Mouse (Mus musculus): Measurements from ENCODE around the gene Def8. TPM values are rescaled to one million over a fixed set of nuclear protein-coding genes. Genes with fewer than 3 reads are reported as not detected.
"Not testable (repeated sequence)": the region's sequence is repeated elsewhere in the genome, so short reads cannot be mapped to it uniquely, and the experiment has no call there.

Def8 gene
- total and polyA plus RNA-seq, 3 experiments = 17.9 to 22.4 (median 19.9) TPM

DNA sequence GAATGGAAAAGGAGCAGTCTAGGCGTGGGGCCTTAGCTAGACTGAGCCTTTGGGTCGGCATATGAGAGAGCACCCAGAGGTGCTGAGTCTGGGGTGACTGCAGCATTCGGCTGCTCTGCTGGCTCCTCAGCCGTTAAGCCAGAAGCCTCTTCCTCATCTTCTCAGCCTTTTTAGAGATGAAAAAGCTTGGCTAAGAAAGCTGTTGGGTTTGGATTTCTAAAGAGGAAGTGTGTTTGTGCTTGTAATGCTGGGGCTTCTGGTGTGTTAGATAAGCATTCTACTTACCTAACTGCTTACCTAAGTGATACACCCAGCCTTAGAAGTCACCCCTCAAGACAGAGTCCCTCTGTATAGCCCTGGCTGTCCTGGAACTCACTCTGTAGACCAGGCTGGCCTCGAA, 27.5 kb downstream of the Def8 start:
- TF ChIP-seq E2F4 (IDR thresholded peaks at IDR 0.05; ENCODE audit: insufficient replicate concordance, low read depth, low read length) (no peak), MAFK (IDR thresholded peaks at IDR 0.05; ENCODE audit: insufficient replicate concordance, low read length) (no peak), CTCF (conservative IDR thresholded peaks at IDR 0.05 in 1 of 2, IDR thresholded peaks at IDR 0.05 in 1 of 2; ENCODE audit: low read depth in 2 of 2, low read length in 2 of 2) (no peak)
- peaks cover 23 to 75% of the 10 kb centered on the region in 2 experiments for H3K36me3 ChIP-seq (replicated peaks in 1 of 2; ENCODE audit: control insufficient read depth in 1 of 2, insufficient read depth in 1 of 2, low read length in 1 of 2)
- no peaks in the 10 kb centered on the region for H3K79me2 ChIP-seq (replicated peaks; ENCODE audit: control insufficient read depth, extremely low read depth, insufficient read depth, poor library complexity, severe bottlenecking)
- no peak overlapping the region for H3K4me3 ChIP-seq (replicated peaks in 1 of 3; ENCODE audit: low read depth in 2 of 3, low read length in 2 of 3, poor library complexity in 1 of 3)
- H3K4me1 ChIP-seq (ENCODE audit: control insufficient read depth in 1 of 2, insufficient read depth in 2 of 2) = peaks cover 3% of the 10 kb centered on the region in 2 experiments; a peak in 2 of 4 replicates
- dilution Hi-C loops (cut with MboI; ENCODE audit: extremely low pct_ligation_motif_present, extremely low pct_unique_long_range_greater_than_20kb, low sequenced_read_pairs) = no loop called here
- no peaks in the 10 kb centered on the region for H3K9me3 ChIP-seq (replicated peaks; ENCODE audit: low read length)
- no peak overlapping the region for H3K27ac ChIP-seq (ENCODE audit: insufficient read depth, low read depth)
- no peak overlapping the region for H3K4me2 ChIP-seq (ENCODE audit: insufficient read depth, low read depth, poor library complexity, severe bottlenecking)
- no peak overlapping the region for H3K9ac ChIP-seq (ENCODE audit: insufficient read depth, low read depth)
- H3K27me3 ChIP-seq (replicated peaks) = no peaks in the 10 kb centered on the region
- in situ Hi-C loops (cut with MboI; ENCODE audit: low pct_ligation_motif_present, low pct_unique_long_range_greater_than_20kb, low sequenced_read_pairs) = no loop called here
- DNase-seq (ENCODE audit: extremely low read depth) = no peak

DNA sequence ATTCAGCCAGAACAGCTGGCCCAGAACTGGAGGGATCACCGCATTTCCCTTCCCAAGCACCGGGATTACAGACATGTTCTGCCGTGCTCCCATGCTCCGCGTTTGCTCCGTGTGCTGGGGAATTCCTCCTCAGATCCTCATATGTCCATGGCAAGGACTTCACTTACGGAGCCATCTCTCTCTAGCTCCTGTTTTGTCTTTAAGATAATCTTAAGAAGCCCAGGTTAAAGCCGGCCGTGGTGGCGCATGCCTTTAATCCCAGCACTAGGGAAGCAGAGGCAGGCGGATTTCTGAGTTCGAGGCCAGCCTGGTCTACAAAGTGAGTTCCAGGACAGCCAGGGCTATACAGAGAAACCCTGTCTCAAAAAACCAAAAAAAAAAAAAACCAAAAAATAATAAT, 28.4 kb downstream of the Def8 start:
- DNase-seq (ENCODE audit: extremely low read depth); H3K27me3 ChIP-seq (replicated peaks); H3K9me3 ChIP-seq (replicated peaks; ENCODE audit: low read length); H3K4me1 ChIP-seq (ENCODE audit: control insufficient read depth in 1 of 2, insufficient read depth in 2 of 2); H3K79me2 ChIP-seq (replicated peaks; ENCODE audit: control insufficient read depth, extremely low read depth, insufficient read depth, poor library complexity, severe bottlenecking); H3K4me2 ChIP-seq (ENCODE audit: insufficient read depth, low read depth, poor library complexity, severe bottlenecking); dilution Hi-C loops (cut with MboI; ENCODE audit: extremely low pct_ligation_motif_present, extremely low pct_unique_long_range_greater_than_20kb, low sequenced_read_pairs); H3K9ac ChIP-seq (ENCODE audit: insufficient read depth, low read depth); H3K4me3 ChIP-seq (replicated peaks in 1 of 3; ENCODE audit: low read depth in 2 of 3, low read length in 2 of 3, poor library complexity in 1 of 3); H3K27ac ChIP-seq (ENCODE audit: insufficient read depth, low read depth); in situ Hi-C loops (cut with MboI; ENCODE audit: low pct_ligation_motif_present, low pct_unique_long_range_greater_than_20kb, low sequenced_read_pairs): not testable (repeated sequence)
- H3K36me3 ChIP-seq (replicated peaks in 1 of 2; ENCODE audit: control insufficient read depth in 1 of 2, insufficient read depth in 1 of 2, low read length in 1 of 2) = peaks cover 30 to 75% of the 10 kb centered on the region in 2 experiments

DNA sequence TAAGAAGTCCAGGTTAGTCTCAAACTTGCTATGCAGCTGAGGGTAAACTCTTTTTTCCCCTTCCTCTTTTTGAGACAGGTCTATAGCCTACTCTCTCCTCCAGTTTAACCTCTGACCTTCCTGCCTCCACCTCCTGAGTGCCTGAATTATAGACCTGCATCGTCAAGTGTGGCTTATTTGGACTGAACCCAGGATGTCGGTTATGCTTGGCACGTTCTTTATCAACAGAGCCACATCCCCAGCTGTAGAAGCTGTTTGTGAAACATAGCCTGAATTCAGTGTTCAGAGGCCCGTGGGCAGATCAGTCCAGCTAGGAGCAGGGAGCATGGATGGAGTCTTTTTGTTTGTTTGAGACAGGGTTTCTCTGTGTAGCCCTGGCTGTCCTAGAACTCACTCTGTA, 28.8 kb downstream of the Def8 start:
- dilution Hi-C loops (cut with MboI; ENCODE audit: extremely low pct_ligation_motif_present, extremely low pct_unique_long_range_greater_than_20kb, low sequenced_read_pairs) = no loop called here
- Histone ChIP-seq H3K27ac (ENCODE audit: insufficient read depth, low read depth) (no peak overlapping the region), H3K4me1 (ENCODE audit: control insufficient read depth in 1 of 2, insufficient read depth in 2 of 2) (peaks cover 0 to 3% of the 10 kb centered on the region in 2 experiments; a peak in 1 of 4 replicates), H3K9ac (ENCODE audit: insufficient read depth, low read depth) (no peak overlapping the region), H3K79me2 (replicated peaks; ENCODE audit: control insufficient read depth, extremely low read depth, insufficient read depth, poor library complexity, severe bottlenecking) (no peaks in the 10 kb centered on the region), H3K9me3 (replicated peaks; ENCODE audit: low read length) (no peaks in the 10 kb centered on the region), H3K4me2 (ENCODE audit: insufficient read depth, low read depth, poor library complexity, severe bottlenecking) (no peak overlapping the region), H3K4me3 (replicated peaks in 1 of 3; ENCODE audit: low read depth in 2 of 3, low read length in 2 of 3, poor library complexity in 1 of 3) (no peak overlapping the region), H3K36me3 (replicated peaks in 1 of 2; ENCODE audit: control insufficient read depth in 1 of 2, insufficient read depth in 1 of 2, low read length in 1 of 2) (peaks cover 31 to 75% of the 10 kb centered on the region in 2 experiments), H3K27me3 (replicated peaks) (no peaks in the 10 kb centered on the region)
- TF ChIP-seq SMC3 (IDR thresholded peaks at IDR 0.05; ENCODE audit: low read depth, low read length) (no peak), ELF1 (IDR thresholded peaks at IDR 0.05; ENCODE audit: low read depth, low read length) (no peak), EP300 (IDR thresholded peaks at IDR 0.05; ENCODE audit: low read length) (no peak), UBTF (IDR thresholded peaks at IDR 0.05; ENCODE audit: low read depth, low read length) (no peak), MAZ (IDR thresholded peaks at IDR 0.05; ENCODE audit: low read depth, low read length) (no peak), ETS1 (conservative IDR thresholded peaks at IDR 0.05; ENCODE audit: low read depth, low read length) (no peak), CHD2 (IDR thresholded peaks at IDR 0.05; ENCODE audit: low read length) (no peak), MXI1 (IDR thresholded peaks at IDR 0.05; ENCODE audit: low read depth, low read length) (no peak), PAX5 (IDR thresholded peaks at IDR 0.05; ENCODE audit: low read length) (no peak)
- in situ Hi-C loops (cut with MboI; ENCODE audit: low pct_ligation_motif_present, low pct_unique_long_range_greater_than_20kb, low sequenced_read_pairs) = no loop called here
- DNase-seq (ENCODE audit: extremely low read depth) = no peak
